Mouse (Mus musculus) large intestine, adult 2 months (tissue): ENCODE measurements around the gene Tbpl1. TPM values are rescaled to one million over a fixed set of nuclear protein-coding genes. Genes with fewer than 3 reads are reported as not detected.

Source experiments
- DNase-seq: peaks from one replicate; pipeline ENCODE4 v3.0.0-alpha.2; 2012; ENCODE audit warnings: low read depth, low spot score
- WGBS: fragments of 180-500 bp; shearing (Covaris S2); methylation state at CpG from one replicate; pipeline ENCODE4 v1.1.7; 2018; 5-methylcytosine and 5-hydroxymethylcytosine counted together
- polyA plus RNA-seq: library from polyadenylated mRNA; depleted of rRNA; stranded (reverse); fragments of >200 nt; gene quantifications from 2 replicates; pipeline ENCODE4 v1.2.3, GENCODE M21; 2012

Tbpl1 gene
- polyA plus RNA-seq, 1 experiment = 26.2 TPM

- WGBS = 72% methylated on average over 2 of the region's 2 CpGs
- DNase-seq = no peak
Observed at GRCm38 (mm10) chr10:22712955-22713354, 18.8 kb downstream of the Tbpl1 start.

GRCm38 (mm10) chr10:22710173-22710777 lies 21.5 kb downstream of the Tbpl1 start:
- DNase-seq = no peak
- 90% methylated on average over 13 of the region's 13 CpGs for WGBS

DNA sequence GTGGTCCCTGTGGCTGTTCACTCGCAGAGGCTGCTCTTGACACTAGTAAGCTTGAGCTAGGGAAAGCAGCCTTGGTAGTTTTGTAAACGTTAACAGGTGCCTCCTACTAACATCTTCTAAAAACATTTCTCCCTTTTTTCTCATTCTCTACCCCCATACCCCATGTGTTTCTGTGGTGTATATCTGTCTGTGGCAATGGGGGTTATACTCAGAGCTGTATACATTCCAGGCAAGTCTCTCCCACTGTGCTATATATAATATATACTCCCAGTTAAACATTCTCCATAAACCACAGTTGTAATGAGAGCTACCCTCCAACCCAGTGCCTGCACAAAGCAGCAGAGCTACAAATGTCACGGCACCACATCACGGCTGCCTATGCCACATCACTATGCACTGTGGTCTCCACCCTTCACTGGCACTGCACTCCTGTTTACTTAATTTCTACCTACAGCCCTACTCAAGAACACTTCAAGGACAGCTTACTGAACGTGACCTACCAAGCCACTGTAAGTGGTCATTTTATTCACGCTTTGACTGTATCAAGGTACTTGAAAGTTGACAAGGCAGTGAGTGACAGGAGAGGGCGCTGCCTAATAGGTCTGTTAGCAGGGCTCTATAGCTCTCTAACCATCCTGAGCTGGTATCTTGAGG lies 23.4 kb downstream of the Tbpl1 start:
- DNase-seq = no peak
- 86% methylated on average over 7 of the region's 7 CpGs for WGBS

GRCm38 (mm10) chr10:22703844-22704243 lies 27.9 kb downstream of the Tbpl1 start:
- DNase-seq = no peak
- 95% methylated on average over 6 of the region's 6 CpGs for WGBS

GRCm38 (mm10) chr10:22701485-22702315 lies 30.0 kb downstream of the Tbpl1 start:
- no peak for DNase-seq
- 37% methylated on average over 12 of the region's 12 CpGs for WGBS

GRCm38 (mm10) chr10:22700773-22701172 lies 31.0 kb downstream of the Tbpl1 start:
- WGBS = 86% methylated on average over 9 of the region's 9 CpGs
- no peak for DNase-seq

GRCm38 (mm10) chr10:22699487-22700335 lies 32.0 kb downstream of the Tbpl1 start:
- DNase-seq = no peak
- WGBS = 53% methylated on average over 19 of the region's 19 CpGs

- peak; percentile 24 for DNase-seq
Observed at GRCm38 (mm10) chr10:22698158-22698953, 33.4 kb downstream of the Tbpl1 start.

GRCm38 (mm10) chr10:22696864-22697263 lies 34.9 kb downstream of the Tbpl1 start:
- 72% methylated on average over 7 of the region's 7 CpGs for WGBS
- no peak for DNase-seq

More at GRCm38 (mm10) chr10:22698158-22698953, 33.4 kb downstream of the Tbpl1 start:
- 53% methylated on average over 9 of the region's 9 CpGs for WGBS

DNA sequence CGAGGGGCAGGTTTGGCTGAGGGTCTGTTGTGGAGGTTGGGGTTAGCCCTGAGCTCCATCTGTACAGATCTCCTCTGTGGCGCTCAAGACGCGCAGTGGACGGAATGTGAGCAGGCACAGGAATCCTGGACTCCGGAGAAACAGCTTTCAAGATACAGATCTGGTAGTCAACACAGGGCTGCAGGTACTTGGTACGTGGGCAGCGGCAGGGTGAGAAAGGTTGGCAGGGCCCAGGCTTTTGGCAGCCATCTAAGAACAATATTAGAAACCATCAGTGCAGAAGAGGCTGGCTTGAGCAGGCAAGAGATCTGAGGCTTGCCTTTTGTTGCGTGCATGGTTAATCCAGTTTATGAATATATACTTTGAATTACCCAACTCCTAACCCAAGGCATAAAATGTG lies 35.5 kb downstream of the Tbpl1 start:
- 82% methylated on average over 9 of the region's 9 CpGs for WGBS
- no peak for DNase-seq

DNA sequence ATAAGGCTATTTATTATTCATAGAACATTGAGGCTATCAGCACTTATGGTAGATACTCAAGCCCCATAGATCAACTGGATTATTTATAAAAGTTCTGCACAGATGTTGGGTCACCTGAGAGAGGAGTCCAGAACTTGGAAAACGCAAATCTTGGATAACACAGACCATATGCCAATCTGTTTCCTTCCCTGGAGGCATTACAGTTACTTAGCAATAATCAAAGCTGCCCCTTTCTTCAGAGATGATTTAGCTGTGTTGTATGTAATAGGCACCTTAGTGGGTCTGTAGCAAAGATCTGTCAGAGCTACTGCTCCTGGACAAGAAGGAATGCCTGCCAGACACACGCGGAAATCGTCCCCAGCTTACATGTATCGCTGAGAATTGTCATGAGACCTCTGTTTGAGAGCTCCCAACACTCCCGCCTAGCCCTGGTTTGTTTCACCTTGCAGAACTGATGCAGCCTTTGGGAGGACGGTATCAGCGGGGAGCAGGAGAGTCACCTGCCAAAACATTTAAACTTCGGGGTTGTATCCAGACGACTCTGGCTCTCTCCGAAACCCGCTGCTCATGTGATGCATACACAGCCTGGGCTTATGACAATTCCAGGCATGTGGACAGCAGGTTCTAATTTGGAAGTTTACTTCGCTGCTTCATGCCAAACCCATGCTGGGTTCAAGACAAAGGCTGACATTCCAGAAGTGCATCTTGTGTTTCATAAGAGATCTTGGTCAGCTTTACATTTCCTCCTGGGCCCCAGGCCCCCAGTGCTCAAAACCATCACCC lies 55.7 kb downstream of the Tbpl1 start:
- no peak for DNase-seq
- WGBS = 85% methylated on average over 13 of the region's 13 CpGs

- DNase-seq = no peak
- 92% methylated on average over 8 of the region's 8 CpGs for WGBS
Observed at GRCm38 (mm10) chr10:22674176-22674575, 57.6 kb downstream of the Tbpl1 start.

DNA sequence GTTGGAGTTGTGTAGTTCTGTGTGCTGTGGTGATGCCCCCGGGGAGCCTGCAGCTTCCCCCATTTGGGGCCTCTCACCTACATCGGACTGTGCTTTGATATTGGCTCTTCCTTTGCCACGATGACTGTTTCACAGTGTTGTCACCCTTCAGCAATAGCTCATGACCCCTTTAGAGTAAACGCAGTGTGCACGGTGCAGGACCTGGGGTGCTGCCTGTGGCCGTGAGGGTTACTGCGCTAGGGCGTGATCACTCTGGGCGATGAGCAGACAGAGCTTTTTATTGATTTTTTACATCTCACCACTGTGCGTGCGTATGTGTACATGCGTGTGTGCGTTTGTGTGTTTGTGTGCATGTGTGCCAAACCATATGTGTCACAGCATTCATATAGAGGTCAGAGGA lies 63.2 kb downstream of the Tbpl1 start:
- 71% methylated on average over 13 of the region's 13 CpGs for WGBS
- no peak for DNase-seq

DNA sequence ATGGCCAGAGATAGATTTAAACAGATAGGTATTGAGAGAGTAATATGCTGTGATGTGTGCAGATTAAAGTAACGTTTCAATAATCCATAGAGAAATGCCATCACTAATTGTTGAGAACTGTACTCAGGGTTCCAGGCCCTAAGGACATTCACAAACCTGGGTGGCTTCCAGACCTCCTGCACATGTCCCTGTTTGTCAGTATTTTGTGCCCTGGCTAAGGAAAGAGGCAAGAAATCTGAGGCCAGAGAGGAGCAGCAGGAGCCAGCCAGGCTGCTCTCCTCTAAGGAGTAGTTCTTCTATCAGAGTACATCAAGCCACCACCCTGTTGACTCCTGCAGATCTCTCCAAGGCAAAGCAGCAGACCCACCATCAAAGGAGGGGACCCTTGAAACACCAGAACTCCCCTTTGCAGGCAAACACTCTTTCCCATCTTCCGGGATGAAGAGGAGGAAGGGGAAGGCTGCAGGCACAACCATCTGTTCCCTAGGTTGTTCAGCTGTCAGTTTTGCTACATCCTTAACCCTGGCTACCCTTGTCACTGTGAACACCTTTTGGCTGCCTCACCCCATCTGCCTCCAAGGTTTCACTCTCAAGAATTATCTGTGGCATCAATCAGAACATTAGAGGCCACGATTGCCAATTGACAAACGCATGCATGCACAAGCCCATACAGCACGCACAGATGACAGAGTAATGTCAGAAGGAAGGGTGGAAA lies 71.3 kb downstream of the Tbpl1 start:
- DNase-seq = no peak

GRCm38 (mm10) chr10:22659386-22659725 lies 72.4 kb downstream of the Tbpl1 start:
- 93% methylated on average over 10 of the region's 10 CpGs for WGBS
- no peak for DNase-seq

More for the DNA sequence above, 71.3 kb downstream of the Tbpl1 start:
- WGBS = 90% methylated on average over 5 of the region's 5 CpGs

DNA sequence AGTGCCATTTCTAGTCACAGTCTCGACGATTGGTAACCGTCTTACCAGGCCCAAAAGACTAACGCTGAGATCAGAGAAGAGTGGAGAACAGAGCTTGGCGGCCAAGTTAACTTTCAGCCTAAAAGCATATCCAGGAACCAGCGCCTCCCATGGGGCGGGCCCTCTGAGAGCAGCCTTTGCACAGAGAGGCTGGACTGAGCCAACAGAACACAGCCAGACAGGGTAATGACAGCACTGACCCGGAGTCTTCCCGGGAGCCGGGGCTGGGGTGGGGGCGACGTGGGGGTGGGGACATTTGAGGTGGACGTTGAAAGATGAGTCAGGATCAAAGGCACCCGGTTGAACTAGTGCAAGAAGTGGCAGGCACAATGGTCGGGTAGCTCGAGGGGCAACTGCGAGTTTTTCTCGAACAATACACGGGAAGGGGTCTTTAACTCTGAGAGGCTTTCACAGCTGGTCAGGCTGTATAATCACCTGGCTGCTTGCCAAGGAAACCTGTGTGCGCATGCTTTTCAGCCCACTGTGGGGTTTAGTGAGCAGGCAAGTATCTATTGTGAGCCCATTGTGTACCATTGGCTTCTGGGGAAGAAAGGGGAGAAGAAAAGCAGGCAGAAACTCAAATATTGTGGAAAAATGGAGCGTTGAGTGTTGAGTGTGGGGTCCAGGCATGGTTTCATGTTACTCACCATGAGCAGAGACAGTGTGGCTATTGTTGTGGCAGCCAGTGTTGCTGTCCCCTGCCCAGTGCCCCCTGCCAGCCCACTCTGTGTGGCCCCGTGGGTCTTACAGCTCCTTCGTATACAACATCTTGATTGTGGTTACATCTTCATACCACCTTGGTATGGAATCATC lies 73.0 kb downstream of the Tbpl1 start:
- DNase-seq = no peak
- 38% methylated on average over 23 of the region's 23 CpGs for WGBS
